ENCODE assay signal across 8 mouse cellular contexts in the genomic region with DNA sequence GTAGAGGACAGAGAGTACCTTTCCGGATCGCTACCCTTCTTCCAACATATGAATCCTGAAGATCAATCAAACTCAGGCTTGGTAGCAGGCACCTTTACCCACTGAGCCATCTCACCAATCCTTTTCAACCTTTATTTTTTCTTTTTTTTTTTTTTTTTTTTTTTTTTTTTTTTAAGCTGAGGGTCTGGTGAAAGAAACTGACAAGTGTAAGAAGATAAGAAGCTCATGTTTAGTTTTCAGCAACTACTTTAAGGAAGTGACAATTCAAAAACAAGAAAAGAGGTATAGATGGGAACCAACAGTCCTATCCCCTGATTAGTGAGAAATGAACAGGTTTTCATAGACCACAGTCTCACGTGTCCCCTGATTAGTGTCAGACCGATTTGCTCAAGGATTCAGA. TPM values are rescaled to one million over a fixed set of nuclear protein-coding genes. Genes with fewer than 3 reads are reported as not detected.
DNase-seq lines count a peak whose midpoint lies in the region; ATAC-seq and TF ChIP-seq lines count a peak whose summit lies in the region.

No protein-coding gene starts in this region.

- peak overlapping the region; percentile 79 for H3K9ac ChIP-seq in liver, embryonic 12.5 days
- H3K9ac ChIP-seq in stomach, postnatal 0 days (ENCODE audit: low read length) = no peak overlapping the region

- no peak for TF ChIP-seq POLR2A in spleen, adult 2 months (IDR thresholded peaks at IDR 0.05; ENCODE audit: low read depth, low read length)

- no peak for TF ChIP-seq EP300 in stomach, postnatal 0 days (optimal IDR thresholded peaks at IDR 0.05)

- no peak for DNase-seq in spleen, adult 2 months (ENCODE audit: low read depth in 1 of 2, low spot score in 2 of 2)
- no peak for DNase-seq in spleen, postnatal 36 days (ENCODE audit: low spot score in 2 of 2)
- no peak for DNase-seq in stomach, postnatal 0 days (ENCODE audit: low spot score)
- no peak for DNase-seq in urinary bladder, adult 2 months (ENCODE audit: low spot score)
- DNase-seq in layer of hippocampus, adult 18-20 months (ENCODE audit: low spot score in 2 of 2) = no peak

- H3K4me1 ChIP-seq in erythroblast, embryonic 14.5 days (ENCODE audit: control insufficient read depth) = peaks cover 26% of the 10 kb centered on the region
- H3K4me1 ChIP-seq in spleen, adult 2 months (ENCODE audit: control insufficient read depth, insufficient read depth, insufficient read length) = peaks cover 4% of the 10 kb centered on the region; the same call in 1 of the 2 replicates
- peaks cover 19% of the 10 kb centered on the region for H3K4me1 ChIP-seq in liver, embryonic 12.5 days
- H3K4me1 ChIP-seq in stomach, postnatal 0 days (replicated peaks; ENCODE audit: control insufficient read depth, insufficient read depth) = 0 out of 2 replicates have a peak, but pooled peaks cover 2% of the 10 kb centered on the region

- no peak for ATAC-seq in erythroblast, adult 5-6 weeks (replicated peaks; ENCODE audit: low FRiP score, poor library complexity, severe bottlenecking)
- ATAC-seq in liver, embryonic 12.5 days = no peak
- no peak for ATAC-seq in stomach, postnatal 0 days (ENCODE audit: low FRiP score, low TSS enrichment)

- peaks cover 45% of the 10 kb centered on the region for H3K36me3 ChIP-seq in erythroblast, embryonic 14.5 days (ENCODE audit: control insufficient read depth)
- H3K36me3 ChIP-seq in spleen, adult 2 months (ENCODE audit: control insufficient read depth, insufficient read depth, low read length) = peaks cover 27% of the 10 kb centered on the region
- H3K36me3 ChIP-seq in liver, embryonic 12.5 days = peaks cover 46% of the 10 kb centered on the region
- H3K36me3 ChIP-seq in stomach, postnatal 0 days (ENCODE audit: control insufficient read depth, insufficient read depth, low read length) = peaks cover 15% of the 10 kb centered on the region

- no peak overlapping the region for H3K27ac ChIP-seq in spleen, adult 2 months (ENCODE audit: insufficient read depth, low read length)
- no peak overlapping the region for H3K27ac ChIP-seq in liver, embryonic 12.5 days
- no peak overlapping the region for H3K27ac ChIP-seq in stomach, postnatal 0 days (replicated peaks)

- TF ChIP-seq CTCF in spleen, adult 2 months (IDR thresholded peaks at IDR 0.05; ENCODE audit: extremely low read depth, insufficient read depth, insufficient read length, insufficient replicate concordance) = no peak
- TF ChIP-seq CTCF in stomach, postnatal 0 days (IDR thresholded peaks at IDR 0.05; ENCODE audit: low read depth) = no peak

- H3K27me3 ChIP-seq in erythroblast, embryonic 14.5 days (ENCODE audit: control insufficient read depth) = no peaks in the 10 kb centered on the region
- H3K27me3 ChIP-seq in spleen, adult 2 months (ENCODE audit: control insufficient read depth, insufficient read depth, low read length) = no peaks in the 10 kb centered on the region
- no peaks in the 10 kb centered on the region for H3K27me3 ChIP-seq in liver, embryonic 12.5 days (replicated peaks)
- H3K27me3 ChIP-seq in stomach, postnatal 0 days (ENCODE audit: control insufficient read depth, insufficient read depth, low read length) = no peaks in the 10 kb centered on the region

- peak overlapping the region; percentile 80 for H3K4me2 ChIP-seq in liver, embryonic 12.5 days
- peak overlapping the region; percentile 68 for H3K4me2 ChIP-seq in stomach, postnatal 0 days (replicated peaks; ENCODE audit: low read depth)

- peaks cover 10% of the 10 kb centered on the region for H3K9me3 ChIP-seq in erythroblast, embryonic 14.5 days (ENCODE audit: control insufficient read depth, low read length)
- peaks cover 18% of the 10 kb centered on the region for H3K9me3 ChIP-seq in liver, embryonic 12.5 days (replicated peaks)
- peaks cover 4% of the 10 kb centered on the region; the same call in 1 of the 2 replicates for H3K9me3 ChIP-seq in stomach, postnatal 0 days (ENCODE audit: control insufficient read depth, low read length)

- peak overlapping the region; percentile 69 for H3K4me3 ChIP-seq in erythroblast, embryonic 14.5 days (replicated peaks)
- 0 out of 2 replicates have a peak overlapping the region, but pooled peaks have one; percentile 79 for H3K4me3 ChIP-seq in spleen, adult 2 months (ENCODE audit: extremely low read depth, insufficient read depth, insufficient read length)
- peak overlapping the region; percentile 71 for H3K4me3 ChIP-seq in liver, embryonic 12.5 days
- H3K4me3 ChIP-seq in stomach, postnatal 0 days (ENCODE audit: low read depth, low read length) = peak overlapping the region; percentile 69

- 96% methylated on average over 4 of the region's 4 CpGs for WGBS in spleen, adult 2 months
- WGBS in liver, embryonic 12.5 days (ENCODE audit: insufficient replicate concordance) = 77% methylated on average over 4 of the region's 4 CpGs
- WGBS in stomach, postnatal 0 days = 95% methylated on average over 4 of the region's 4 CpGs

RNA-seq across cellular contexts. Expression of a gene that starts 1.2 kb away (rescaled TPM):
- 0.06 and 0.24 TPM in 2 replicates for polyA plus RNA-seq in erythroblast, embryonic 14.5 days (2012)
- total RNA-seq in erythroblast, adult 5-6 weeks (2015; ENCODE audit: low replicate concordance) = 5.8 and 6.1 TPM in 2 replicates
- total RNA-seq in erythroblast, adult 5-6 weeks (2017; ENCODE audit: low replicate concordance) = 6.4 and 11.2 TPM in 2 replicates
- 9.5 and 12.4 TPM in 2 replicates for polyA plus RNA-seq in spleen, adult 2 months (2012; rRNA removed)
- polyA plus RNA-seq in liver, embryonic 12.5 days (2016; fragmentation: Nextera tagmentation; extraction: Ambion mirVana) = 16.1 and 16.4 TPM in 2 replicates
- 15.9 and 16.9 TPM in 2 replicates for polyA plus RNA-seq in stomach, postnatal 0 days (2015; fragmentation: Nextera tagmentation; extraction: Ambion mirVana)
- polyA plus RNA-seq in urinary bladder, adult 2 months (2012; rRNA removed) = 21.9 and 22.2 TPM in 2 replicates
- 10 to 100 TPM; 14.8 to 17.1 TPM for total RNA-seq in layer of hippocampus, adult 18-20 months (2021)

RNA-seq across cellular contexts. Expression of a gene that starts 17.1 kb away (rescaled TPM):
- polyA plus RNA-seq in erythroblast, embryonic 14.5 days (2012) = 0.01 TPM in 1 of 2 replicates, not detected in the other
- total RNA-seq in erythroblast, adult 5-6 weeks (2015; ENCODE audit: low replicate concordance) = 3.3 and 6.1 TPM in 2 replicates
- total RNA-seq in erythroblast, adult 5-6 weeks (2017; ENCODE audit: low replicate concordance) = 1.4 and 3.1 TPM in 2 replicates
- 0.81 and 0.92 TPM in 2 replicates for polyA plus RNA-seq in spleen, adult 2 months (2012; rRNA removed)
- polyA plus RNA-seq in liver, embryonic 12.5 days (2016; fragmentation: Nextera tagmentation; extraction: Ambion mirVana) = 3.8 and 4.6 TPM in 2 replicates
- polyA plus RNA-seq in stomach, postnatal 0 days (2015; fragmentation: Nextera tagmentation; extraction: Ambion mirVana) = 5.9 and 6.4 TPM in 2 replicates
- 12.3 and 13.9 TPM in 2 replicates for polyA plus RNA-seq in urinary bladder, adult 2 months (2012; rRNA removed)
- 10 to 100 TPM; 20.7 to 23.0 TPM for total RNA-seq in layer of hippocampus, adult 18-20 months (2021)

RNA-seq across cellular contexts. Expression of a gene that starts 32.3 kb away (rescaled TPM):
- 0.04 TPM in 1 of 2 replicates, not detected in the other for polyA plus RNA-seq in erythroblast, embryonic 14.5 days (2012)
- 0.63 TPM in 1 of 2 replicates, not detected in the other for total RNA-seq in erythroblast, adult 5-6 weeks (2015; ENCODE audit: low replicate concordance)
- total RNA-seq in erythroblast, adult 5-6 weeks (2017; ENCODE audit: low replicate concordance) = not detected in 2 replicates
- 0.76 and 1.4 TPM in 2 replicates for polyA plus RNA-seq in spleen, adult 2 months (2012; rRNA removed)
- 1.4 and 2.1 TPM in 2 replicates for polyA plus RNA-seq in liver, embryonic 12.5 days (2016; fragmentation: Nextera tagmentation; extraction: Ambion mirVana)
- 1.3 and 1.7 TPM in 2 replicates for polyA plus RNA-seq in stomach, postnatal 0 days (2015; fragmentation: Nextera tagmentation; extraction: Ambion mirVana)
- polyA plus RNA-seq in urinary bladder, adult 2 months (2012; rRNA removed) = 3.2 and 3.8 TPM in 2 replicates
- 10 to 100 TPM; 24.2 to 26.5 TPM for total RNA-seq in layer of hippocampus, adult 18-20 months (2021)

RNA-seq across cellular contexts. Expression of a gene that starts 45.2 kb away (rescaled TPM):
- polyA plus RNA-seq in erythroblast, embryonic 14.5 days (2012) = 0.02 TPM in 1 of 2 replicates, not detected in the other
- 0.38 and 0.63 TPM in 2 replicates for total RNA-seq in erythroblast, adult 5-6 weeks (2015; ENCODE audit: low replicate concordance)
- 0.28 and 0.68 TPM in 2 replicates for total RNA-seq in erythroblast, adult 5-6 weeks (2017; ENCODE audit: low replicate concordance)
- polyA plus RNA-seq in spleen, adult 2 months (2012; rRNA removed) = 0.65 and 0.85 TPM in 2 replicates
- polyA plus RNA-seq in liver, embryonic 12.5 days (2016; fragmentation: Nextera tagmentation; extraction: Ambion mirVana) = 0.86 and 1.0 TPM in 2 replicates
- polyA plus RNA-seq in stomach, postnatal 0 days (2015; fragmentation: Nextera tagmentation; extraction: Ambion mirVana) = 1.5 and 1.6 TPM in 2 replicates
- polyA plus RNA-seq in urinary bladder, adult 2 months (2012; rRNA removed) = 2.5 TPM in 2 replicates
- 1 to 10 TPM; 7.1 to 7.3 TPM for total RNA-seq in layer of hippocampus, adult 18-20 months (2021)
